Mouse (Mus musculus): ENCODE measurements around the gene Dennd4c.

DNA sequence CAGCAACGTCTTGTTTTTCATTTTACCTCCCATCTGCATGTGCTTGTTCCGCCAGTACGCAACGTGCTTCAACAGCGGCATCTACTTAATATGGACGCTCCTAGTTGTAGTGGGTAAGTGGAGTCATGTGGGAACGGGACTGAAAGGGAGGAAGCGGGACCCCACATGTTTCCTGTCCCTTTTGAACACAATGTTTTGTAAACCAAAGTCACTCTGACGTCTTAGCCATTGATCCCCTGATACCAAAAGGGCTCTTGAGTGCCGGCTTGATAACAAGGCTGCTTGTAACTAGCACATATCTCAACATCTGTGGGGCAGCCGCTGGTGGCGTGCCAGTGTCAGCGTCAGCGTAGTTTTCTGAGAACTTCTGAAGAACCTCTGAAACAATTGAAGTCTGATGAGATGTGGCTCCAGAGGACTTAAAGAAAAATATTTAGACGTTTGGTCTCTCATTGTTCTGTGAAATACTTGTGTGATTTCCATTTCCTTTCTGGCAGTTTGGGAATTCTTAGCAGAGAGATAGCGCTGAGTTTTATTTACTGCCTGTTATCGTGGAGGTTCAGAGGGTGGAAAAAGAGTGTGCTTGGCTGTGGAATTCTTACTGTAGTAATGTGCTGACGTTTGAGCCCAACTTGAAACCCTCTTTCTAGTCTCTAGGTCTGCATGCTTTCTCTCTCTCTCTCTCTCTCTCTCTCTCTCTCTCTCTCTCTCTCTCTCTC, 138.0 kb downstream of the Dennd4c start:
- TF ChIP-seq POLR2A (IDR thresholded peaks at IDR 0.05; ENCODE audit: control insufficient read depth, extremely low read depth, insufficient read depth, low read length, poor library complexity) (no peak), CTCF (IDR thresholded peaks at IDR 0.05; ENCODE audit: borderline replicate concordance, control insufficient read depth, extremely low read depth, insufficient read depth, low read length, poor library complexity) (no peak)
